Mouse (Mus musculus) kidney, adult 10 weeks (tissue): ENCODE results near the gene Lrrc47. TPM values are rescaled to one million over a fixed set of nuclear protein-coding genes. Genes with fewer than 3 reads are reported as not detected.

Experiments
- polyA plus RNA-seq: library from polyadenylated mRNA; stranded (reverse); fragments of 350-450 nt; fragmentation: Illumina TruSeq; extraction: RNeasy Lipid Tissue Mini Kit (QIAGEN cat#74804); gene quantifications from one replicate; pipeline ENCODE4 v1.2.3, GENCODE M21; 2014; ENCODE audit warnings: low read depth, low replicate concordance

The Lrrc47 gene
- polyA plus RNA-seq, result 12.5 TPM

DNA sequence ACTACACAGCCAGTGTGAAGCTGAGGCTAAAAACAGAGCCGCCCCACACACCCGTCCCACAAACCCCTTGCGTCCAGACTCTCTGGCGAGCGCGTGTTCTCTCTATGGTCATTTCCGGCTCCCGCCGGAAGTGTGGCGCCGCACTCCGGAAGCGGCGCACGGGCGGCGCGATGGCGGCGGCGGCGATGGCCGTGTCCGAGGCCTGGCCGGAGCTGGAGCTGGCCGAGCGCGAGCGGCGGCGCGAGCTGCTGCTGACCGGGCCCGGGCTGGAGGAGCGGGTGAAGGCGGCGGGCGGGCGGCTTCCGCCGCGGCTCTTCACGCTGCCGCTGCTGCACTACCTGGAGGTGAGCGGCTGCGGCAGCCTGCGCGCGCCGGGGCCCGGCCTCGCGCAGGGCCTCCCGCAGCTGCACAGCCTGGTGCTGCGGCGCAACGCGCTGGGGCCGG, at the start of gene Lrrc47:
Lrrc47 (plus strand) TSS at position 86 of the 444 bp plus-strand sequence.

DNA sequence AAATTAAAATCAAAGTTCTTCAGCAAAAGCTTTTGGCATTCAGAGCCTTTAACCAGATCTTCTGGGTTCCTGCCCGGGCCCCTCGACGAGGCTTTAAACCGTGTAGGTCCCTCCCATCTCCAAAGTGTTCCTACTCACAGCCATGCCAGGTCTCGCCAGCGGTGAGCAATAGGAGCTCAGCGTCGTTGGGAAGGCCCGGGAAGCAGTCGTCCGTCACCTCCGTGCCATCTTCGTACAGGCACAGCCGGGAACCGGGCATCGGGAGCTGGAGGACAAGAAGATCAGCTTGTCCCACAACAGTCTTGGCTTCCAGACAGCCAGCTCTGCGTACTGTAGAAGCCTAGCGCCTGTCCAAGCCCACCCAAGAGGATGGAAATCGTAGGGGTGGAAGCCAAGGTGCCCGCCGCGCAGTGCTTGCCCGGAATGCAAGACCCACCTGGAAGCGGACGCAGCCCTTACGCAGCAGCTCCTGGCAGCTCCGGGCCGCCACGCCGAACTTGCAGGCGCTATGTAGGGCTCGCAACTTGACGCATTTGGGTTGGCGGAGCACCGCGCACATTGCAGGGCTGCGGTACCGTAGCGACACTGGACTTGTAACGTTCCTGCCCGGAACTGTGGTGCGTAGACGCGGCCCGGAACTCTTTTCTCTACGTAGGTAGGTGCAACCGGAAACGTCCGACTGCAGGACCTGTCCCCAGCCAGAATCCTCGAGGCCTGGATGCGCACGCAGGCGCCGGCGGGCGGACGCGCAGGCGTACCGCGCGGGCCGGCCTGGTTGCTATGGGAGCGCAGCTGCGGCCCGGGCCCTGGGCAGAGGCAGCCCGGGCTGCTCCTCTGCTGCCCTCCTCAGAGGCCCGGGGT, 36.9 kb upstream of the Lrrc47 start, which contains the start of the genes Dffb and Cep104:
Dffb (minus strand) TSS at position 696 of the 861 bp plus-strand sequence.
Cep104 (plus strand) TSS at position 764 of the 861 bp plus-strand sequence.

DNA sequence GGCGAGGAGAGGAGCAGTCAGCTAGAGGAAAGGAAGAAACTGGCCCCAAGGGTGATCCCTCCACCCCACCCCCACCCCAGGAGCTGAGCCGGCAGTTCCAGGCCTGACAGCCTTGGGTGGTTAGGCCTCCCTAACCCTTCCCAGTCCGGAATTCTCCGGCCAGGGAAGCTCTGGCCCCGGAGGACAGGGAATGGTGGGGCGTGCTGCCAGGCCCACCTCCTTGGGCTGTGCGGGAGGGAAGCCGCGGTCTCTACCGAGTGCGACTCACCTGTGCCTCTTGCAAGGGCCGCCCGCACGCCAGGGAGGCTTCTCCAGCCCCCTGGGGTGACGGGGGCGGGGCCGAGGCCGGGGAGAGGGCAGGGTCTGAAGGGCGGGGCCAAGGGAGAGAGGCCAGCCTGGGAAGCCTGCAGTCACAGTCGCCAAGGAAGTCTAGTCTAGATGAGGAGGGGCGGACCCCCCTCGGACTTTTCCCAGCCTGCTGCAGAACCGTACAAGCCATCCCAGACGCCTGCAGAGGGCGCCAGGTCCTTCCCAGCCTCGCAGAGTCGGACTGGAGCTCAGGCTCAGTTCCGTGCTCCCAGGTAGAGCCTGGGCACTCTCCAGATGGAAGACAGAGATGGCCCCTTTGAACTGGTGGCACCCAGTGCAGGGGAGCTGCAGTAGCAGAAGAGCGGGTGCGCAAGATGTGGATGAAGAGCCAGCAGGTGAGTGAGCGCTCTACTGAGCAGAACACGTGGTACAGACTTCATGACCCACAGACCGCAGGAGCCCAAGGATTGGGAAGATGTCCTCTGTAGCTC, 14.3 kb downstream of the Lrrc47 start, which contains the start of gene Smim1:
Smim1 (minus strand) TSS at position 590 of the 800 bp plus-strand sequence.

DNA sequence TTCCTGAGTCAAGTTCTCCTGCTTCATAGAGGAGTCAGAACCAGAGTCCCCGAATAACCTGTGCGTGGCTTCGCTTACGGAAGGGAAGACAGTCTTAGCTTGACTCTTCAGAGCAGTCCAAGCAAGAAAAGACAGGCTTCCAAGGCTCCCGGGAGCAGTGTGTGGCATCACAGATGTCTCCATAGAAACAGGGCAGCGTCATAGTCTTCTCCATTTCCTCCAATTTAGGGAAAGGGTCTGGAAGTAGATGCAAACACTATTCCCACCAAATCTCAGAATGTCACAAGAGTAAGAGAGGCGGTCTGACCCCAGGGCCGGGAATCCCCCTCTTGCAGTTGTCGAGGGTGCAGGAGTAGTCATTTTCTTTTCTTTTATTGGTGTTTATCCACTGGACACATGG, 31.0 kb downstream of the Lrrc47 start, which contains the start of gene Ccdc27:
Ccdc27 (minus strand) TSS at position 101 of the 400 bp plus-strand sequence.

Other genes with a start within 250 kb of the Lrrc47 start
- gene A430005L14Rik, start 54.5 kb upstream of the Lrrc47 start, polyA plus RNA-seq, result 20.1 TPM
- gene Dffb, start 36.6 kb upstream of the Lrrc47 start, polyA plus RNA-seq, result 3.2 TPM
- gene Cep104, start 36.5 kb upstream of the Lrrc47 start, polyA plus RNA-seq, result 15.5 TPM
- gene Smim1, start 14.5 kb downstream of the Lrrc47 start, polyA plus RNA-seq, result 1.7 TPM
- not detected for gene Ccdc27, start 30.9 kb downstream of the Lrrc47 start, polyA plus RNA-seq
- not detected for gene Trp73, start 128.5 kb downstream of the Lrrc47 start, polyA plus RNA-seq
- not detected for gene Wrap73, start 130.6 kb downstream of the Lrrc47 start, polyA plus RNA-seq
- 70.5 TPM for gene Tprgl, start 148.9 kb downstream of the Lrrc47 start, polyA plus RNA-seq
- gene Megf6, start 159.0 kb downstream of the Lrrc47 start, polyA plus RNA-seq, result not detected